Mouse (Mus musculus) liver, adult 2 months (tissue): ENCODE data around the gene Phf19.

Experiments used
- CTCF ChIP-seq: fragments of 200-500 bp; IDR thresholded peaks from 2 replicates; pipeline ENCODE4 v1.5.1; 2011; ENCODE audit warnings: low read depth, low read length, control low read depth
- POLR2A ChIP-seq: fragments of 200-500 bp; IDR thresholded peaks from 2 replicates; pipeline ENCODE4 v1.6.1; 2011; ENCODE audit warnings: low read length, control low read depth; ENCODE audit not compliant: insufficient read depth; ENCODE audit errors: extremely low read depth

- no peak for TF ChIP-seq CTCF
- no peak for TF ChIP-seq POLR2A
Observed at GRCm38 (mm10) chr2:34909719-34910118, 4.1 kb downstream of the Phf19 start.
